ENCODE assay signal across 10 mouse cellular contexts in genomic region chr1:127011901-127012300, GRCm38 (mm10).
DNase-seq lines count a peak whose midpoint lies in the region; ATAC-seq and TF ChIP-seq lines count a peak whose summit lies in the region.
"Had no signal": no experiment of that assay in that cellular context is flagged by ENCODE, and none has a peak within 500 bp of the region (broad histone marks: within the 10 kb centered on the region; RNA-seq: fewer than 3 reads in every experiment).

No protein-coding gene starts in this region.

- ATAC-seq in frontal cortex, adult (ENCODE audit: low TSS enrichment) = peak; percentile 84
- no peak for ATAC-seq in midbrain, embryonic 14.5 days (ENCODE audit: low FRiP score, low TSS enrichment)
- no peak for ATAC-seq in midbrain, embryonic 13.5 days

- H3K9me3 ChIP-seq in midbrain, embryonic 14.5 days (ENCODE audit: control insufficient read depth, low read length) = no peaks in the 10 kb centered on the region
- H3K9me3 ChIP-seq in midbrain, embryonic 13.5 days = no peaks in the 10 kb centered on the region
- H3K9me3 ChIP-seq in forebrain, embryonic 10.5 days = no peaks in the 10 kb centered on the region
- H3K9me3 ChIP-seq: limb, embryonic 13.5 days; neural tube, embryonic 15.5 days had no signal

- H3K36me3 ChIP-seq in midbrain, embryonic 14.5 days (ENCODE audit: control insufficient read depth, insufficient read depth, low read length) = no peaks in the 10 kb centered on the region
- H3K36me3 ChIP-seq in midbrain, embryonic 13.5 days = no peaks in the 10 kb centered on the region
- H3K36me3 ChIP-seq in small intestine, adult 2 months (ENCODE audit: control insufficient read depth, insufficient read depth, low read length) = no peaks in the 10 kb centered on the region
- no peaks in the 10 kb centered on the region for H3K36me3 ChIP-seq in forebrain, embryonic 10.5 days (replicated peaks)
- H3K36me3 ChIP-seq: limb, embryonic 13.5 days; neural tube, embryonic 15.5 days had no signal

- peak; percentile 9; the same call in 1 of the 2 replicates for TF ChIP-seq CTCF in small intestine, adult 2 months (IDR thresholded peaks at IDR 0.05; ENCODE audit: extremely low read depth, insufficient read length, insufficient replicate concordance, low read depth, low read length)

- H3K4me2 ChIP-seq in midbrain, embryonic 14.5 days (ENCODE audit: low read length) = no peak overlapping the region
- H3K4me2 ChIP-seq in midbrain, embryonic 13.5 days (replicated peaks) = no peak overlapping the region
- H3K4me2 ChIP-seq: limb, embryonic 13.5 days; neural tube, embryonic 15.5 days had no signal

- H3K27me3 ChIP-seq in midbrain, embryonic 14.5 days (ENCODE audit: control insufficient read depth, insufficient read depth, low read length) = no peaks in the 10 kb centered on the region
- no peaks in the 10 kb centered on the region for H3K27me3 ChIP-seq in midbrain, embryonic 13.5 days
- no peaks in the 10 kb centered on the region for H3K27me3 ChIP-seq in small intestine, adult 2 months (ENCODE audit: control insufficient read depth, insufficient read depth, low read length)
- H3K27me3 ChIP-seq in forebrain, embryonic 10.5 days (ENCODE audit: poor library complexity, severe bottlenecking) = no peaks in the 10 kb centered on the region
- H3K27me3 ChIP-seq: limb, embryonic 13.5 days; neural tube, embryonic 15.5 days had no signal

- no peak for TF ChIP-seq POLR2A in small intestine, adult 2 months (IDR thresholded peaks at IDR 0.05; ENCODE audit: low read depth, low read length)

- no peak overlapping the region for H3K4me3 ChIP-seq in midbrain, embryonic 14.5 days (replicated peaks; ENCODE audit: low read depth, low read length)
- no peak overlapping the region for H3K4me3 ChIP-seq in midbrain, embryonic 13.5 days (replicated peaks)
- H3K4me3 ChIP-seq in small intestine, adult 2 months (ENCODE audit: low read depth, low read length) = no peak overlapping the region
- H3K4me3 ChIP-seq in forebrain, embryonic 10.5 days = no peak overlapping the region
- H3K4me3 ChIP-seq: limb, embryonic 13.5 days; neural tube, embryonic 15.5 days had no signal

- no peak for DNase-seq in frontal cortex, postnatal 14 days (ENCODE audit: low spot score in 2 of 2)
- DNase-seq in midbrain, embryonic 14.5 days = peak; percentile 69
- DNase-seq in cerebellum, postnatal 14 days = peak; percentile 29 to 44
- no peak for DNase-seq in forebrain, embryonic 10.5 days (ENCODE audit: extremely low spot score, low spot score)
- DNase-seq in adrenal gland, postnatal 4 days (ENCODE audit: low spot score in 2 of 2) = no peak

- no peak overlapping the region for H3K9ac ChIP-seq in midbrain, embryonic 14.5 days (replicated peaks; ENCODE audit: low read length)
- H3K9ac ChIP-seq in midbrain, embryonic 13.5 days (replicated peaks) = no peak overlapping the region
- H3K9ac ChIP-seq: limb, embryonic 13.5 days; neural tube, embryonic 15.5 days had no signal

- H3K4me1 ChIP-seq in midbrain, embryonic 14.5 days (ENCODE audit: control insufficient read depth, insufficient read depth, low read length) = peaks cover 12% of the 10 kb centered on the region
- peaks cover 17% of the 10 kb centered on the region for H3K4me1 ChIP-seq in midbrain, embryonic 13.5 days (replicated peaks)
- H3K4me1 ChIP-seq in small intestine, adult 2 months (ENCODE audit: control insufficient read depth, insufficient read depth, insufficient read length, low read length) = no peaks in the 10 kb centered on the region
- peaks cover 15% of the 10 kb centered on the region for H3K4me1 ChIP-seq in forebrain, embryonic 10.5 days

- H3K27ac ChIP-seq in midbrain, embryonic 14.5 days (replicated peaks; ENCODE audit: low read depth, low read length) = no peak overlapping the region
- H3K27ac ChIP-seq in midbrain, embryonic 13.5 days = no peak overlapping the region
- H3K27ac ChIP-seq in small intestine, adult 2 months (ENCODE audit: insufficient read depth, low read depth, low read length) = no peak overlapping the region
- H3K27ac ChIP-seq in forebrain, embryonic 10.5 days = no peak overlapping the region
- H3K27ac ChIP-seq: limb, embryonic 13.5 days; neural tube, embryonic 15.5 days had no signal

- WGBS in midbrain, embryonic 14.5 days = 71% methylated on average over 6 of the region's 6 CpGs
- whole genome bisulfite sequencing in midbrain, embryonic 13.5 days = 73% methylated on average over 6 of the region's 6 CpGs
- WGBS in small intestine, adult 2 months = 62% methylated on average over 6 of the region's 6 CpGs
- 77% methylated on average over 6 of the region's 6 CpGs for WGBS in forebrain, embryonic 10.5 days

Comparison
In these comparisons a context has a peak if more than half of its experiments do, and no peak if none do; other contexts are left out.
1. DNase-seq: peak in midbrain, embryonic 14.5 days (single experiment) and cerebellum, postnatal 14 days (2 of 2); none in frontal cortex, postnatal 14 days (0 of 2), forebrain, embryonic 10.5 days (single experiment) and adrenal gland, postnatal 4 days (0 of 2).